Mouse (Mus musculus) C2C12 (cell line): ENCODE data around the gene Thada. TPM values are rescaled to one million over a fixed set of nuclear protein-coding genes. Genes with fewer than 3 reads are reported as not detected.

Experiments
- H3K27me3 ChIP-seq: one replicate; pipeline ENCODE4 v1.6.1; 2011; ENCODE audit not compliant: control insufficient read depth, insufficient read depth, insufficient read length
- H3K36me3 ChIP-seq: one replicate; pipeline ENCODE4 v1.6.1; 2011; ENCODE audit not compliant: control insufficient read depth, insufficient read depth
- H3K4me3 ChIP-seq: one replicate; pipeline ENCODE4 v1.5.1; 2011; ENCODE audit warnings: mild to moderate bottlenecking, control low read depth; ENCODE audit not compliant: poor library complexity, insufficient read depth, severe bottlenecking
- H3K79me2 ChIP-seq: one replicate; pipeline ENCODE4 v1.6.1; 2011; ENCODE audit not compliant: control insufficient read depth, insufficient read depth
- H3K79me3 ChIP-seq: one replicate; pipeline ENCODE4 v1.6.1; 2011; ENCODE audit warnings: low read depth, control low read depth
- H3ac ChIP-seq: one replicate; pipeline ENCODE3; 2011; ENCODE audit warnings: low read depth; ENCODE audit not compliant: control insufficient read depth, insufficient read length
- CEBPB ChIP-seq: IDR thresholded peaks from one replicate; pipeline ENCODE4 v1.6.1; 2011; ENCODE audit warnings: low read depth, mild to moderate bottlenecking, control low read depth, moderate library complexity
- CTCF ChIP-seq: IDR thresholded peaks from one replicate; pipeline ENCODE4 v1.5.1; 2011; ENCODE audit not compliant: control insufficient read depth, insufficient read depth, insufficient read length
- FOSL1 ChIP-seq: IDR thresholded peaks from one replicate; pipeline ENCODE4 v1.8.0; 2011; ENCODE audit warnings: mild to moderate bottlenecking, low read length; ENCODE audit not compliant: poor library complexity, insufficient read depth, severe bottlenecking
- MAX ChIP-seq: IDR thresholded peaks from one replicate; pipeline ENCODE4 v1.6.1; 2011; ENCODE audit warnings: mild to moderate bottlenecking, control low read depth
- MYOD1 ChIP-seq: IDR thresholded peaks from one replicate; pipeline ENCODE4 v1.6.1; 2011; ENCODE audit warnings: low read depth; ENCODE audit not compliant: control insufficient read depth, insufficient read length
- MYOG ChIP-seq: IDR thresholded peaks from one replicate; pipeline ENCODE4 v1.6.1; 2011; ENCODE audit not compliant: control insufficient read depth, insufficient read length; ENCODE audit errors: extremely low read depth
- USF1 ChIP-seq: IDR thresholded peaks from one replicate; pipeline ENCODE4 v1.6.1; 2011; ENCODE audit warnings: low read depth, mild to moderate bottlenecking, control low read depth, moderate library complexity
- polyA plus RNA-seq: library from polyadenylated mRNA; unstranded; fragments of >200 nt; fragmentation: generic; extraction: Trizol; gene quantifications from one replicate; pipeline ENCODE4 v1.2.1, GENCODE M21; 2012; ENCODE audit warnings: missing spikeins

Thada gene
- polyA plus RNA-seq, 1 experiment = 7.3 TPM

DNA sequence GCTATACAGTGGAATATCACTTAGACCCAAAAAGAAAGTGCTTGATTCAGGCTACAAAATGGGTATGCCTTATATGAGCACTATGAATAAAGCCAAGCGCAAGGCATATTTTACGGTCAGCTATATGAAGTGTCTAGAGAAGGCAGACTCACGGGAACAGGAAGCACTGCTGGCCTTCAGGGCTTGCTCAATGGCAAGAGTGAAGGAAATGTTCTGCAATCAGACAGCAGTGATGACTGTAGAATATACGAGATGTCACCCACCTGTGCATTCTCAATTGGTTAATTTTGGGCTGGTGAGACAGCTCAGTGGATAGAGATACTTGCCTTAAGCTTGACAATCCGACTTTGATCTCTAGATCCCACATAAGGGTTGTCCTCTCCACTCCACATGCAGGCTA, 264.8 kb downstream of the Thada start:
- Histone ChIP-seq H3K36me3 (peaks cover 17% of the 10 kb centered on the region), H3ac (no peak overlapping the region), H3K27me3 (no peaks in the 10 kb centered on the region), H3K79me3 (no peaks in the 10 kb centered on the region), H3K79me2 (no peaks in the 10 kb centered on the region), H3K4me3 (no peak overlapping the region)
- no peak for TF ChIP-seq CTCF
- TF ChIP-seq USF1 = no peak
- no peak for TF ChIP-seq MYOD1
- TF ChIP-seq MYOG = no peak
- no peak for TF ChIP-seq FOSL1
- TF ChIP-seq CEBPB = no peak
- no peak for TF ChIP-seq MAX

DNA sequence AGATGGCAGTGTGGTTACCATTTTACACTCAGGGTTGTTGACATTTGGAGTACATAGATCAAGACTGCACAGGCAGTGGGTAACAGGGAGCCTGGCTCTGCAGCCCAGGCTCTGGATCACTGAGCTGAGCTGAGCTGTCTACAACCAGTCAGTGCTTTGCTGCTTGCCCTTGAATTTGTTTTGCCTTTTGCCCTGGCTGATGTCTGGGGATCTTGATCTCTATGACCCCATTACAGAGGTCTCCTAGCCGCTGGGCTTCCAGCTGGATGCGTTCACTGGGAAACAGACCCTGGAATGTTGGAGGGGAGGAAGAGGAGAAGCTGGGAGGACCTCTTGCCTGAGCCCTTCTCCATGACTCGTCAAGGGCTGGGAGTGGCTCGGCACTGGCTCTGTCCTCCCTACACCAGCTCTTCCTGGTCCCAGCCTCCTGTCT, 268.1 kb downstream of the Thada start:
- Histone ChIP-seq H3K79me2 (no peaks in the 10 kb centered on the region), H3K27me3 (no peaks in the 10 kb centered on the region), H3K4me3 (no peak overlapping the region), H3ac (no peak overlapping the region), H3K36me3 (peaks cover 7% of the 10 kb centered on the region), H3K79me3 (no peaks in the 10 kb centered on the region)
- TF ChIP-seq MYOD1 = no peak
- no peak for TF ChIP-seq FOSL1
- no peak for TF ChIP-seq CEBPB
- TF ChIP-seq MAX = no peak
- TF ChIP-seq USF1 = no peak
- no peak for TF ChIP-seq MYOG
- TF ChIP-seq CTCF = no peak

DNA sequence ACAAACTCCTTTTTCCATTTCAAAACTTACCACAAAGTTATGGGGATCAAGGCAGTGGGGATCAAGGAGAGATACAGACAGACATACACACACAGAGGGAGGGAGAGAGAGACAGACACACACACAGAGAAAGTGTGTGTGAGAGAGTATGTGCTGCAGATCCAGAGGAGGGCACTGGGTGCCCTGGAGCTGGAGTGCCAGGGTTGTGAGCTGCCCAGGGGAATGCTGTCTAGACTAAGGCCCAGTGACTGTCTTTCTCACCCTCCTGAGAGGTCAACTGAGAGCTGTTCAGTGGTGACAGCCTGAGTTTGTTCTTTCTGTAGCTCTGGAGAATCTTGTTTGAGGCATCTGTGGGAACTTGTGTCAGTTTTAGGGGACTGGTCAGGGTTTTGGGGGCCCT, 269.7 kb downstream of the Thada start:
- Histone ChIP-seq H3K4me3 (no peak overlapping the region), H3K27me3 (no peaks in the 10 kb centered on the region), H3K79me3 (no peaks in the 10 kb centered on the region), H3K79me2 (no peaks in the 10 kb centered on the region), H3ac (no peak overlapping the region), H3K36me3 (peaks cover 7% of the 10 kb centered on the region)
- TF ChIP-seq MAX = no peak

DNA sequence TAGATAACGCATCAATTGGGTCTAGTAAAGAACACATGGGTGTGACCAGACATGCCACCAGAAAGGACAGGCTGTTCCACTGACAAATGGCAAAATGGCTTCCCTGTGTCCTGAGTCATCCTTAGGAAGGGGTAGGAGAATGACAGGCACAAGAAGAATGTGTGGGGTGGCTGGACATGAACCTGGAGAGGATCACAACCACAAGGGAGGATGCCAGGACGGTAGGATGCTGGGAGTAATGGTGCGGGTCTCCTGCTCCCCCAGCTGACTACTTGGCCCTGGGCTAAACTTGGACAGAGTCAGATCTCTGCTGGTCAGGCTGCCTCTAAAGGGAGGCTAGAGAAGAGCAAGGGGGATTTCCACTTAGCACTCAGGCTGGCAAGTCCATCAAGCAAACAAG, 270.2 kb downstream of the Thada start:
- Histone ChIP-seq H3K79me3 (no peaks in the 10 kb centered on the region), H3ac (no peak overlapping the region)
- no peak for TF ChIP-seq USF1
- no peak for TF ChIP-seq CEBPB
- TF ChIP-seq MAX = no peak
- no peak for TF ChIP-seq FOSL1
- TF ChIP-seq CTCF = no peak
- TF ChIP-seq MYOG = no peak
- no peak for TF ChIP-seq MYOD1

DNA sequence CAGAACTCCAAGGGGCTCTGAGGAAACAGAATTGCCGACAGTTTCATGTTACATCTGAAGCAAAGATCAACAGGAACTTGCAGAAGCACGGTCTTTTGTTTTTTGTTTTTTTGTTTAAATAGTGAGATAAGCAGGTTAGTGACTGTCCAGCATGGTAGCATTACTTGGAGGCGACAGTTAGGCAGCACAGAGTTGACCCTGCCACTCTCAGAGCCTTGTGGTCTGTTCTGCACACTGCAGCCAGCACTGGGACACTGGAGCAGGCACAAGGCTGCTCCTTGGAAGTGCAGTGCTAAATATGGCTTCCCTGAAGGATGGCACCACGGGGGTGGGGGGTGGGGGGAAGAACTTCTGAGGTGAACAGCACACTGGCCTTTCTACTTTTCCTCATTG, 271.0 kb downstream of the Thada start:
- no peak overlapping the region for H3K4me3 ChIP-seq
- H3ac ChIP-seq = no peak overlapping the region
- TF ChIP-seq MYOD1 = no peak
- TF ChIP-seq FOSL1 = no peak
- no peak for TF ChIP-seq CEBPB
- TF ChIP-seq MAX = no peak
- TF ChIP-seq USF1 = no peak
- no peak for TF ChIP-seq CTCF
- no peak for TF ChIP-seq MYOG
- H3K36me3 ChIP-seq = peaks cover 5% of the 10 kb centered on the region
- H3K27me3 ChIP-seq = no peaks in the 10 kb centered on the region
- H3K79me2 ChIP-seq = no peaks in the 10 kb centered on the region
- H3K79me3 ChIP-seq = no peaks in the 10 kb centered on the region

More for the DNA sequence above, 270.2 kb downstream of the Thada start:
- no peaks in the 10 kb centered on the region for H3K79me2 ChIP-seq
- no peak overlapping the region for H3K4me3 ChIP-seq
- H3K36me3 ChIP-seq = peaks cover 7% of the 10 kb centered on the region
- H3K27me3 ChIP-seq = no peaks in the 10 kb centered on the region

DNA sequence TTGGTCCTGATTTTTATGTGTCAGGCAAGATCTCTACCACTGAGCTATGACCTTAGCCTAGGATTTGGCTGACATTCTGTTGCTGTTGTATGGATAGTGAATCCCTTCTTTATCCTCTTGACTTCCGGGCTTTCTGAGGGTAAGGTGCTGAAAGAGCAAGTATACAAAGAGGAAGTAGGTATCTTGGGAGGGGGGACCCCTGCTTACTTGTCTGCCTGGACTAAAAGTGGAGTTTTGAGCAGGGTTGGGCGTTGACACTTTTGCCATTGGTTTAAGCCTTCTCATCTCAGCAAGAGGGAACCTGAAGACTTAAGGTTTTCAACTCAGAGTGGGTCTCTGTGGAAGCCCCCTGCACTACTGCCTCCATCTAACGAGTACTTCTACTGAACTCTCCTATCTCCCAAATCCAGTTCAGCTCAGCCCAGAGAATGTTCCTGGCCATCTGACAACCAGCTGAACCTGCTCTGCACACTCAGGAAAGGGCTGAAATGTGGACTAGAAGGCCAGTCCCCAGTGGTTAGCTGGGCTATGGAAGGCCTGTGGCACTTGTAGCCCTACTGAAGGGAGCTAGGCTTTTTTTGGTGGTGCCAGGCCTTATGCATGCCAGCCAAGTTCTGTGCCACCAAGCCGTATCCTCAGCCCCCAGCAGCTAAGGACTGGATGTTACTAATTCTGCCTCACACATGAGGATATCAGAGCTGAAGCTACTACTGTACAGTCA, 271.6 kb downstream of the Thada start:
- no peaks in the 10 kb centered on the region for H3K79me3 ChIP-seq
- H3K79me2 ChIP-seq = no peaks in the 10 kb centered on the region
- no peak overlapping the region for H3K4me3 ChIP-seq
- H3K27me3 ChIP-seq = no peaks in the 10 kb centered on the region
- H3ac ChIP-seq = no peak overlapping the region
- TF ChIP-seq FOSL1 (no peak), MYOD1 (no peak), MAX (no peak), MYOG (no peak), USF1 (no peak), CTCF (no peak), CEBPB (no peak)
- peaks cover 11% of the 10 kb centered on the region for H3K36me3 ChIP-seq
